Comparison of ENCODE assay signal across 22 mouse cellular contexts in the genomic region with DNA sequence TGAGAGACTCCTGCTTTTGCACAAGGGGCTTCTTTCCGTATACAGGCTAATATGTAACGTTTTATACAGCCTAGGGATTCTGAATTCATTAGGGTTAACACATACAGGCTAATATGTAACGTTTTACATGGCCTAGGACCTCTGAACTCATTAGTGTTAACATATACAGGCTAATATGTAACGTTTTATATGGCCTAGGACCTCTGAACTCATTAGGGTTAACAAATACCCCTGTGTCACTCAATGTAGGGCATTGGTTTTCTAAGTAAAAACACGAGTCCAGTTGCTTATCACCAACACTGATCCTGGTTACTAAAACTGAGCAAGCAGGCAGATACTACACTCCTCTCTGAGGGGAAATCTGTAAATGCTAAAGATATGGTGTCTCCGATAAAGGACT. TPM values are rescaled to one million over a fixed set of nuclear protein-coding genes. Genes with fewer than 3 reads are reported as not detected.
"Had no signal": no experiment of that assay in that cellular context is flagged by ENCODE, and none has a peak within 500 bp of the region (broad histone marks: within the 10 kb centered on the region; RNA-seq: fewer than 3 reads in every experiment).

No protein-coding gene starts in this region.

- H3K36me3 ChIP-seq: limb, embryonic 12.5 days; limb, embryonic 15.5 days; midbrain, embryonic 12.5 days; midbrain, embryonic 15.5 days; neural tube, embryonic 12.5 days; neural tube, embryonic 15.5 days had no signal

- H3K9ac ChIP-seq: limb, embryonic 12.5 days; limb, embryonic 15.5 days; liver, embryonic 14.5 days; liver, postnatal 0 days; lung, embryonic 14.5 days; midbrain, embryonic 12.5 days; midbrain, embryonic 15.5 days; neural tube, embryonic 12.5 days; neural tube, embryonic 15.5 days had no signal

- H3K27ac ChIP-seq: limb, embryonic 12.5 days; limb, embryonic 15.5 days; liver, embryonic 14.5 days; macrophage; midbrain, embryonic 12.5 days; midbrain, embryonic 15.5 days; neural tube, embryonic 12.5 days; neural tube, embryonic 15.5 days; stomach, postnatal 0 days had no signal

- ATAC-seq: hindbrain, embryonic 16.5 days; liver, postnatal 0 days; lung, postnatal 0 days; midbrain, embryonic 15.5 days had no signal

- H3K4me2 ChIP-seq: limb, embryonic 12.5 days; limb, embryonic 15.5 days; liver, embryonic 11.5 days; lung, embryonic 14.5 days; midbrain, embryonic 12.5 days; midbrain, embryonic 15.5 days; neural tube, embryonic 12.5 days; neural tube, embryonic 15.5 days had no signal

- DNase-seq: left cerebral cortex, postnatal 4 days; liver, postnatal 0 days; lung, embryonic 14.5 days; right cerebral cortex, adult 18-20 months; right cerebral cortex, postnatal 14 days; right cerebral cortex, postnatal 4 days; thymus, adult 2 months; thymus, postnatal 14 days; thymus, postnatal 4 days had no signal

- H3K9me3 ChIP-seq: limb, embryonic 12.5 days; limb, embryonic 15.5 days; midbrain, embryonic 12.5 days; midbrain, embryonic 15.5 days; neural tube, embryonic 12.5 days; neural tube, embryonic 15.5 days had no signal

- H3K27me3 ChIP-seq: limb, embryonic 12.5 days; limb, embryonic 15.5 days; midbrain, embryonic 12.5 days; midbrain, embryonic 15.5 days; neural tube, embryonic 12.5 days; neural tube, embryonic 15.5 days had no signal

- H3K4me3 ChIP-seq: limb, embryonic 12.5 days; limb, embryonic 15.5 days; midbrain, embryonic 12.5 days; midbrain, embryonic 15.5 days; neural tube, embryonic 12.5 days; neural tube, embryonic 15.5 days had no signal

- H3K4me1 ChIP-seq: limb, embryonic 12.5 days; limb, embryonic 15.5 days; midbrain, embryonic 15.5 days; neural tube, embryonic 12.5 days; neural tube, embryonic 15.5 days had no signal

RNA-seq across cellular contexts. Expression of gene Ccdc170, which starts 49.6 kb away (rescaled TPM):
- polyA plus RNA-seq: liver, embryonic 11.5 days; liver, embryonic 14.5 days; liver, postnatal 0 days; macrophage; stomach, embryonic 14.5 days; stomach, postnatal 0 days had no signal
